Mouse (Mus musculus) erythroid progenitor cell, adult 5-6 weeks (primary cell): ENCODE data around the gene Nhlrc1. TPM values are rescaled to one million over a fixed set of nuclear protein-coding genes. Genes with fewer than 3 reads are reported as not detected.

ENCODE experiments used
- ATAC-seq: replicated peaks from 2 replicates; pipeline ENCODE4 v1.8.0; 2016; ENCODE audit warnings: moderate number of reproducible peaks, mild to moderate bottlenecking, moderate TSS enrichment, inconsistent platforms; ENCODE audit not compliant: poor library complexity, low FRiP score, severe bottlenecking
- total RNA-seq, 2 experiments: library from RNA; stranded (forward) in 1 of 2; stranded (reverse) in 1 of 2; fragments of 150-400 nt in 1 of 2; fragments of 186-747, 209-891 nt in 1 of 2; gene quantifications; 2 replicates each; pipeline versions ENCODE4 v1.2.3 to v1.2.4; 2015 to 2017; ENCODE audit warnings: low replicate concordance in 2 of 2

The Nhlrc1 gene
- total RNA-seq (2015; ENCODE audit: low replicate concordance) (not detected in 2 replicates), total RNA-seq (2017; ENCODE audit: low replicate concordance) (not detected in 2 replicates)

GRCm38 (mm10) chr13:47014334-47015194, at the start of gene Nhlrc1:
Gene Nhlrc1, minus strand, starts transcription at chr13:47014850.
- peak; percentile 14; the same call in 1 of the 2 replicates for ATAC-seq

- ATAC-seq, result no peak
Measured at GRCm38 (mm10) chr13:47063985-47064760, 49.5 kb upstream of the Nhlrc1 start.

GRCm38 (mm10) chr13:47062756-47063155, 48.1 kb upstream of the Nhlrc1 start:
- no peak for ATAC-seq

GRCm38 (mm10) chr13:47056781-47057180, 42.1 kb upstream of the Nhlrc1 start:
- ATAC-seq, result no peak

- no peak for ATAC-seq
Measured at GRCm38 (mm10) chr13:47056126-47056525, 41.5 kb upstream of the Nhlrc1 start.

- ATAC-seq, result no peak
Measured at GRCm38 (mm10) chr13:47053971-47054370, 39.3 kb upstream of the Nhlrc1 start.

GRCm38 (mm10) chr13:47050009-47050408, 35.4 kb upstream of the Nhlrc1 start:
- ATAC-seq, result no peak

- no peak for ATAC-seq
Measured at GRCm38 (mm10) chr13:47047996-47048395, 33.3 kb upstream of the Nhlrc1 start.

GRCm38 (mm10) chr13:47044617-47044947, 29.9 kb upstream of the Nhlrc1 start, which contains the start of gene Tpmt:
Gene Tpmt, minus strand, starts transcription at chr13:47044737.
- no peak for ATAC-seq

GRCm38 (mm10) chr13:47043833-47044616, 29.4 kb upstream of the Nhlrc1 start:
- no peak for ATAC-seq

GRCm38 (mm10) chr13:47043030-47043680, 28.5 kb upstream of the Nhlrc1 start, which contains the start of gene Kdm1b:
Gene Kdm1b, plus strand, starts transcription at chr13:47043499.
- peak; percentile 94 for ATAC-seq

GRCm38 (mm10) chr13:47042024-47042633, 27.5 kb upstream of the Nhlrc1 start:
- ATAC-seq, result no peak

GRCm38 (mm10) chr13:47040061-47040460, 25.4 kb upstream of the Nhlrc1 start:
- no peak for ATAC-seq

- no peak for ATAC-seq
Measured at GRCm38 (mm10) chr13:47037946-47038345, 23.3 kb upstream of the Nhlrc1 start.

- ATAC-seq, result no peak
Measured at GRCm38 (mm10) chr13:47033602-47034001, 19.0 kb upstream of the Nhlrc1 start.

- ATAC-seq, result no peak
Measured at GRCm38 (mm10) chr13:47030376-47031107, 15.9 kb upstream of the Nhlrc1 start.

GRCm38 (mm10) chr13:47020798-47021197, 6.1 kb upstream of the Nhlrc1 start:
- ATAC-seq, result no peak

GRCm38 (mm10) chr13:47019774-47020173, 5.1 kb upstream of the Nhlrc1 start:
- ATAC-seq, result no peak
